Mouse (Mus musculus) layer of hippocampus, adult 9-10 months (tissue): ENCODE data around the gene Ntsr2.
"Not testable (repeated sequence)": the region's sequence is repeated elsewhere in the genome, so short reads cannot be mapped to it uniquely, and the experiment has no call there.

Experiments
- DNase-seq: peaks from one replicate; pipeline ENCODE4 v3.0.0; 2022; ENCODE audit warnings: low spot score

The Ntsr2 gene

DNA sequence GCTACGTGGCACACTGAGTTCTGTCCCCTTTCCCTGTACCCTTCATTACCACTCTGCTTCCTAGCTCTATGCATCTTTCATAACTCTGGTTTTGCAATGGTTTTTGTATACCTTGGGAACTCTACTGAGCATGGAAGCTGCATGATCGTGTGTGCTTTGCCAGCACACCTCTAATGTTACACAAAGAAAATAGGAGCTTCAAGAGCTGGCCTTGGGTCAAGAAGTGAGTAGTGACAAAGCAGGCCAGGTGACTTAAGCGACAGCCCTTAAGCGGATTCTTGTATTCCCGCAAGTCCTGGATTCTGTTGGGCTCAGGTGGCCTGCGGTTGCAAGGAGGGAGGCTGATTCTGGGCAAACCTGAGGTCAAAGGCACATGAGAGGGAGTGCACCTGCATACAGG is 4.9 kb upstream of the Ntsr2 start:
- no peak for DNase-seq

DNA sequence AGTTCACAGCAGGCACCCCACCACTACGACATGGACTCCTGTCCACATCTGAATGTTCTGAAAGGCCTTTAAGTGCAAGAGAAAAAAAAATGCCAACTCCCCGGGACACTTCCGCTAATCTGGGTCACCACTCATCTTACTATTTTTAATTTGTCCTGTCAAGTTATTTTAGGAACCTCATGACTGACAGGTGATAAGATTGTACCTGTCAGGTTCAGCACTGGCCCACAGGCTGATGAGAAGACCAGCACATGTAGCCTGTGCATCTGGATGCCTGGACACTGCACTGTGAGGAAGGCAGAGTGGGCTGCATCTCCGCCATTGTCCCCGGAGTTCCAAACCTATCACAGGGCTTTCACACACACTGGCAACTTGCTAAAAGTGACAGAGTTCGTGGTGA is 3.4 kb upstream of the Ntsr2 start:
- no peak for DNase-seq

DNA sequence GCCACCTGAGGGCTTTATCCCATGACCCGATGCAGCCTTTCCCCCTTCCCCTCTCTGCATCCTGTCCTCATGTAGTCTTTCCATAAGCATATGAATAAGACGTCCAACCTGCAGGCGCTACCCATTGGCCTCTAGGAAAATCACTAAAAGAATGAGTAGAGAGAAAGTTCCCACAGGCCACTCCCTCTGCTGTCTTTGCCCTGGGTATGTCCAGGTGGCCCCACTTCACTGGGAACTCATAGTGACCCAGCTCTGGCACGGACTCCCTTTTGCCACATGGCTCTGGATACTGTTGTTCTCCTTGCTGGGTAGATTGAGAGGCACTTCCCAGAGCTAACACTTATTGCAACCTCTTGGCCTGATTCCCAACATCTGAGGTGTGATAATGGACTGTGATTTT is 2.4 kb downstream of the Ntsr2 start:
- no peak for DNase-seq

DNA sequence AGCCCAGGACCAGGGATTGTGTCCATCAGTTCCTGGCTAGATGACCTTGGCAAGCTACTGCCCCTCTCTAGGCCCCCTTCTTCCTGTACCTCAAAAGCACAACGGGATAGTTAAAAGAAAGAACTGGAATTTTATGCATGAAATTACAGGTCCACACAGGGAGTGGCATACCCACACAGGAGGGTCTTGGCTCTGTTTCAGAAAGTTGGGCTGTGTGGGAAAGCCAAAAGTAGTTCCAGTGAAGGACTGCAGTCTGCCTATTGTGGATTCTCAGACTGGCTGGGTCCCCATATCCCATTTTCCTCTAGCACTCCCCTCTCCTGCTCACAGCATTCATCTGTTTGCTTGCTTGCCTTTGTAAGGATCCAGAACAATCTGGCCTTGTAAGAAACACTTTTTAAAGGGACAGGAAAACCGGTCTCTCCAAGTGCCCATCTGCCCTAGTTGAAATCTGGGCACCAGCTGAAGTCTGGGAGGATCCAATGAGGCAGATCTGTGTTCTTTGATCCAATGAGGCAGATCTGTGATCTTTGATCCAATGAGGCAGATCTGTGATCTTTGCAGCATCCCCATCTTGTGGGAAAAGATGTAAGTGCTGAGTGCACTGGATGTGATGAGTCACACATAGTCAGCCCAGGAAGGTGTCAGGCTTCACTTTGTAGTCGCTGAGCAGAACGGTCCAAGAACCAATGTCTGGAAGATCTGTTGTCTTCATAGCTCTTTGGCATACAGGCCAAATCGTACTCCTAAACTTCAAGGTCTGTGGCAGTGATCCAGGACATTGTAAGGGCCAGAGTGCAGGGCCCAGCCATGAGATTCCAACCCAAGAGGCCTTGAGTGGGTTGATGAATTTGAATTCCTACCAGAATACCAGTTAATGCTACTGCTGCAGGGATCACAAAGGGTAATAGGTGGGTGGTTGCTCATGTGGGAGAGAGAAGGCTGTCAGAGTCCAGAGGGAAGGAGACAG is 4.0 kb downstream of the Ntsr2 start:
- no peak for DNase-seq

- DNase-seq, result no peak
Measured at GRCm38 (mm10) chr12:16661459-16661858, 8.3 kb downstream of the Ntsr2 start.

GRCm38 (mm10) chr12:16661936-16662335 is 8.8 kb downstream of the Ntsr2 start:
- no peak for DNase-seq

- DNase-seq, result no peak
Measured at GRCm38 (mm10) chr12:16662955-16663585, 9.9 kb downstream of the Ntsr2 start.

- no peak for DNase-seq
Measured at GRCm38 (mm10) chr12:16665022-16665421, 11.8 kb downstream of the Ntsr2 start.

DNA sequence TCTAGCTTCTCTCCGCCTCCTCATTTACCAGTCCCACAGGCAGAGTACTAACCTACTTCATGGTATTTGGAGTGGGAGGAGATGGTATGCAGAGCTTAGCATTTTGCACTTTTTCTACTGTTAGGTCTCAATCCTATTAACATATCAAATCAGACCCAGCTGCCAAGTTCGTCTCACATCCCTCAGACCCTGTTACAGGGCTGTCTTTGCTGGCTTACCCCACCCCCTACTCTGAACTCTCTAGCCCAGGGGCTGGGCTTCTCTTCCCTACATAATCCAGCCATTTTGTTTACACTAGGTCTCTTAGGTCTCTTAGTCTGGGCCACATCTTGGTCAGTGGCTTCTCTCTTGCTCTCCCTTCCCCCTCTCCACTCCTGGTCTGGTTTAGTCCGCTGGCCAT is 16.0 kb downstream of the Ntsr2 start:
- DNase-seq, result no peak

GRCm38 (mm10) chr12:16672246-16672645 is 19.1 kb downstream of the Ntsr2 start:
- DNase-seq, result no peak

- no peak for DNase-seq
Measured at GRCm38 (mm10) chr12:16690631-16691030, 37.4 kb downstream of the Ntsr2 start.

DNA sequence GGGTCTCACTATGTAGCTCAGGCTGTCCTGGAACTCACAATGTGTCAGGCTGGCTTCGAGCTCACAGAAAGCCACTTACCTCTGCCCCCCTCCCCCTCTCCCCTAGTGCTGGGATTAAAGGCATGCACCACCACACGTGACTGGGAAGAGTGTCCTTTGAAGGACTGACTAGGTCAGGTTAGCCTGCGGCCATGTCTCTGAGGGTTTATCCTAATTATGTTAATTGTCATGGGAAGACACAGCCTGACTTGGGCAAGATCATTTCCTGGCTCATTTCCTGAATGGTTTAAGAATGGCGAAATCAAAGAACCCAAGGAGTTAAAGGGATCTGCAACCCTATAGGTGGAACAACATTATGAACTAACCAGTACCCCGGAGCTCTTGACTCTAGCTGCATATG is 41.6 kb downstream of the Ntsr2 start:
- DNase-seq, result no peak

GRCm38 (mm10) chr12:16695252-16695651 is 42.1 kb downstream of the Ntsr2 start:
- DNase-seq, result not testable (repeated sequence)

DNA sequence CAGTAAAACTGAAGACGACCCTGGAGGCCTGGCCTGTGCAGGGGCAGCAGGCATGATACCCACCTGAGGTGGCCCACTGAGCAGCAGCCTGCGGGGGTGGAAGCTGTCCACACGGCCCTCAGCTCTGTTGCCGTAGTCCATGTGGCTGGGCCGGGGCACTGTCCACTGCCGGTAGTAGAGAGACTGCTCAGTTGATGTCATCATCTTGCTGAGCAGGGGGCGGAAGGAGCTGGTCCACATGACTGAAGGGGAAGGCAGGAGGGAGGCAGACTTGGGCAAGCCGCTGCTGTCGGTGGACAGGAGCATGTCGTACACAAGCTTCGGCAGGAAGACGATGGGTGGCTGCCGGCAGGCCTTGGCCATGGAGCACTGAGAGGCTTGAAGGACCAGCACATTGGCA is 43.0 kb downstream of the Ntsr2 start:
- no peak for DNase-seq

GRCm38 (mm10) chr12:16698691-16699090 is 45.5 kb downstream of the Ntsr2 start:
- DNase-seq, result no peak
